Mouse (Mus musculus) C2C12 (cell line): ENCODE data around the gene Ing3. TPM values are rescaled to one million over a fixed set of nuclear protein-coding genes. Genes with fewer than 3 reads are reported as not detected.
A peak's percentile ranks its signal among the peaks of the same experiment; 100 is the strongest.

Experiments used
- H3K27me3 ChIP-seq: one replicate; pipeline ENCODE4 v1.6.1; 2011; ENCODE audit not compliant: control insufficient read depth, insufficient read depth, insufficient read length
- H3K36me3 ChIP-seq: one replicate; pipeline ENCODE4 v1.6.1; 2011; ENCODE audit not compliant: control insufficient read depth, insufficient read depth
- H3K4me3 ChIP-seq: one replicate; pipeline ENCODE4 v1.5.1; 2011; ENCODE audit warnings: mild to moderate bottlenecking, control low read depth; ENCODE audit not compliant: poor library complexity, insufficient read depth, severe bottlenecking
- H3K79me2 ChIP-seq: one replicate; pipeline ENCODE4 v1.6.1; 2011; ENCODE audit not compliant: control insufficient read depth, insufficient read depth
- H3K79me3 ChIP-seq: one replicate; pipeline ENCODE4 v1.6.1; 2011; ENCODE audit warnings: low read depth, control low read depth
- H3ac ChIP-seq: one replicate; pipeline ENCODE3; 2011; ENCODE audit warnings: low read depth; ENCODE audit not compliant: control insufficient read depth, insufficient read length
- CEBPB ChIP-seq: IDR thresholded peaks from one replicate; pipeline ENCODE4 v1.6.1; 2011; ENCODE audit warnings: low read depth, mild to moderate bottlenecking, control low read depth, moderate library complexity
- CTCF ChIP-seq: IDR thresholded peaks from one replicate; pipeline ENCODE4 v1.5.1; 2011; ENCODE audit not compliant: control insufficient read depth, insufficient read depth, insufficient read length
- FOSL1 ChIP-seq: IDR thresholded peaks from one replicate; pipeline ENCODE4 v1.8.0; 2011; ENCODE audit warnings: mild to moderate bottlenecking, low read length; ENCODE audit not compliant: poor library complexity, insufficient read depth, severe bottlenecking
- MAX ChIP-seq: IDR thresholded peaks from one replicate; pipeline ENCODE4 v1.6.1; 2011; ENCODE audit warnings: mild to moderate bottlenecking, control low read depth
- MYOD1 ChIP-seq: IDR thresholded peaks from one replicate; pipeline ENCODE4 v1.6.1; 2011; ENCODE audit warnings: low read depth; ENCODE audit not compliant: control insufficient read depth, insufficient read length
- MYOG ChIP-seq: IDR thresholded peaks from one replicate; pipeline ENCODE4 v1.6.1; 2011; ENCODE audit not compliant: control insufficient read depth, insufficient read length; ENCODE audit errors: extremely low read depth
- USF1 ChIP-seq: IDR thresholded peaks from one replicate; pipeline ENCODE4 v1.6.1; 2011; ENCODE audit warnings: low read depth, mild to moderate bottlenecking, control low read depth, moderate library complexity
- polyA plus RNA-seq: library from polyadenylated mRNA; unstranded; fragments of >200 nt; fragmentation: generic; extraction: Trizol; gene quantifications from one replicate; pipeline ENCODE4 v1.2.1, GENCODE M21; 2012; ENCODE audit warnings: missing spikeins

The Ing3 gene
- polyA plus RNA-seq, 1 experiment, result 9.5 TPM

DNA sequence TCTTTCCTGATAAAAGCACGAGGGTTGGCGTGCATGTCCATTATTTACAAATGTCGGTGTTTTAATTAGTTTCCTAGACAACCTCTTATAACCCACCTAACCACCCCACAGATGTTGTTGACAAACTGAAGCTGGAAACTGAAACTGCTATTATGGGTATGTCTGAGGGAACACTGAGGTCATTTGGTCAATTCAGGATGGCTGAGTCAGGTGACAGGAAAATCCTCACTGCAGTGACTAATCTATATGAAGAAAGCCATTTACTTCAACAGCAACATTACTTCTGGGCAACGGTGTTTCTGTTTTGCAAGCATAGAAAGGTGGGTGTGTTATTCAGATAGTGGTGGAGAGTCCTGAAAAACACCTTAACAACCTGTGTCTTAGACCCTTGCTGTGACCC is 48.8 kb downstream of the Ing3 start:
- TF ChIP-seq MYOD1, result no peak
- no peak for TF ChIP-seq MAX
- peak; percentile 7 for TF ChIP-seq USF1
- TF ChIP-seq MYOG, result no peak
- no peak for TF ChIP-seq CEBPB
- no peak for TF ChIP-seq FOSL1
- H3K36me3 ChIP-seq, result no peaks in the 10 kb centered on the region
- H3K4me3 ChIP-seq, result no peak overlapping the region
- H3K79me2 ChIP-seq, result no peaks in the 10 kb centered on the region
- H3K27me3 ChIP-seq, result no peaks in the 10 kb centered on the region
- H3ac ChIP-seq, result no peak overlapping the region
- no peaks in the 10 kb centered on the region for H3K79me3 ChIP-seq

DNA sequence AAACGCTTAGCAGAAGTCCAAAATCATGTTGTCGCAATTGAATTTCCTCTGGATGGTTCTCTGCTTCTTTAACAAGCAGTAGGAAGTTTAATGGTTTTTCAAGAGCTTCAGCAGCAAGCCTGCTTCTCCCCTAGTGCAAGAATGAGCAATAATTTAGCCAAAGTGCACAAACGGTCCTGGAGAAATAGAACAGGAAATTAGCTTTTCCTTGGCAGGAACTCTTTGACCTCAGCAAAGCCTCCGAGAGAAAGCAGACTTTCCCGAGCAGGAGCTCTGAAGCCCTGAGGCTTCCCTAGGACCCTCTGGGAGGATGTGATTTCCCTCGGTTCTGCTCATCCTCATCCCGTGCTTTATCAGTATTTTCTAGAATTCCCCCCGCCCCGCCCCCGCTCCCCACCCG is 49.7 kb downstream of the Ing3 start:
- no peak overlapping the region for H3ac ChIP-seq
- no peaks in the 10 kb centered on the region for H3K79me3 ChIP-seq
- TF ChIP-seq FOSL1, result no peak
- no peak for TF ChIP-seq MYOG
- no peak for TF ChIP-seq CEBPB
- no peak for TF ChIP-seq MAX
- no peak for TF ChIP-seq MYOD1
- no peak for TF ChIP-seq CTCF
- TF ChIP-seq USF1, result no peak
- H3K4me3 ChIP-seq, result no peak overlapping the region
- H3K27me3 ChIP-seq, result no peaks in the 10 kb centered on the region
- no peaks in the 10 kb centered on the region for H3K36me3 ChIP-seq
- H3K79me2 ChIP-seq, result no peaks in the 10 kb centered on the region

DNA sequence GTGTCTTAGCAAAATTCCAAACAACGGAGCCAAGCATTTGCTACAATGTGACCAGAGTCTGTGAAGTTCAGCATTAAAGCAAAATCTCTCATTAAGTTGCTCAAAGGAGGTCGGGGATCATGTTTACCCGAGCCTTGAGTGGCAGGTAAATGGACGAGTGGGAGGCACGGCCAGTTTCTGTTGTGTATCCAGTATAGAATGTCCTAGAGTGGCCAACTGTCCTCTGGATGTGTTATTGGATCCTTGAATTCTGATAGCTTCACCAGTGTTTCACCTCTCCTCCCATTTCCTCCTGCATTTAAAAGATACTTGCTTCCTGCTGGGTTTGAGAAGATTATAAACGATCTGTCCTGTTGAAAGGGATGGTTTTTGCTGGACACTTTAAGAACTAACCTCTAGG is 50.7 kb downstream of the Ing3 start:
- no peaks in the 10 kb centered on the region for H3K36me3 ChIP-seq
- H3ac ChIP-seq, result no peak overlapping the region
- TF ChIP-seq CTCF (no peak), MYOG (no peak), USF1 (no peak), MYOD1 (no peak), FOSL1 (no peak), CEBPB (no peak), MAX (no peak)
- H3K4me3 ChIP-seq, result no peak overlapping the region
- H3K27me3 ChIP-seq, result no peaks in the 10 kb centered on the region
- no peaks in the 10 kb centered on the region for H3K79me2 ChIP-seq
- no peaks in the 10 kb centered on the region for H3K79me3 ChIP-seq

DNA sequence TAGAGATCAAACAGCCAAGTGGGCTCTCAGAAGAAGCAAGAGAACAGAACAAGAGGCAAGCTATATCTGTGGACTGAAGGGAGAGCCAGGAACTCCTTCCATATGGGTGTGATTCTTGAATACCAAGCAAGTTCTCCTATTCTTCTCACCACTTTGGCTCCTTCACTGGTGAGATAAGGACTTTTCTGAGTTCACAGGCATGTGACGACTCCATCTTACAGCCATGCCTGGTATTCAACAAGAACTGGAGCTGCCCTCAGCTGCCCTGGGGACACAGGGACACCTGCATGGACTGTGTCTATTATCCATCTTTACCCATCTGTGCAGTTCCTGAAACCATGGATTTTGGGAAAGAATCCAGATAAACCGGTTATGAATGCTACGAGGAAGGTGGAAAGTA is 51.5 kb downstream of the Ing3 start:
- Histone ChIP-seq H3ac (no peak overlapping the region), H3K27me3 (no peaks in the 10 kb centered on the region), H3K79me3 (no peaks in the 10 kb centered on the region), H3K79me2 (no peaks in the 10 kb centered on the region), H3K4me3 (no peak overlapping the region), H3K36me3 (no peaks in the 10 kb centered on the region)
- TF ChIP-seq MYOG (no peak), FOSL1 (no peak), USF1 (no peak), CTCF (no peak), CEBPB (no peak), MYOD1 (no peak), MAX (no peak)

DNA sequence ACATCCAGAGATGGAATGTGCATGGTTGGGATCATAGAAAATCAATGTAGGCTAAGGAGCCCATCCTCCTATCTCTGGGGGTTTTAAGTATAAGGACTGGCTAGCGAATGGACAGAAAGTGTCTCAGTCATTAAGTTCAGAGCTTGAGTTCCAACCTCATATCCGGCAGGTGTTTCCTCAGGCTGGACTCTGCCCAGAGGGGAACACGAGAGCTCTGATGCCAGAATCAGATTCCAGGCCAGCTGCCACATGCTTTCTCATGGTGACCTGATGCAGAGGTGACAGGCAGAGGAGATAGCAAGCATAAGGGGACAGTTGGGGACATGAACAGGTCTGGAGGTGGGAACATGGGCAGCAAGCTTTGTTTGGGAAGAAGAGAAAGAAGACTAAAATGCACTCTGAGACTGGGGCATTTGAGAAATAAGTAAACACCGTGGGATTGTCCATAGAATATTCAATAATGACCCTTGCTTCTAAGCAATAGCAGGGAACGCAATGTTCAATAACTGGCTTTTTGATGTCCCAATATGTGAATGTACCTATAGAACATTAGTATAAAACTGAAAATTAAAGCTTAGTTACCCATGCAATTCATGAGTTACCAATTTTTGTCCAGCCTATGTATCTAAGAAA is 52.0 kb downstream of the Ing3 start:
- Histone ChIP-seq H3K36me3 (no peaks in the 10 kb centered on the region), H3K27me3 (no peaks in the 10 kb centered on the region), H3K79me2 (no peaks in the 10 kb centered on the region), H3K79me3 (no peaks in the 10 kb centered on the region), H3K4me3 (no peak overlapping the region), H3ac (no peak overlapping the region)
- TF ChIP-seq MYOG (no peak), FOSL1 (no peak), USF1 (no peak), MAX (no peak), CTCF (no peak), MYOD1 (no peak), CEBPB (no peak)
